Mouse (Mus musculus): ENCODE measurements around the gene Notch4. TPM values are rescaled to one million over a fixed set of nuclear protein-coding genes. Genes with fewer than 3 reads are reported as not detected.

Gene Notch4
- total and polyA plus RNA-seq, 3 experiments: 0.25 TPM; not detected in 2

DNA sequence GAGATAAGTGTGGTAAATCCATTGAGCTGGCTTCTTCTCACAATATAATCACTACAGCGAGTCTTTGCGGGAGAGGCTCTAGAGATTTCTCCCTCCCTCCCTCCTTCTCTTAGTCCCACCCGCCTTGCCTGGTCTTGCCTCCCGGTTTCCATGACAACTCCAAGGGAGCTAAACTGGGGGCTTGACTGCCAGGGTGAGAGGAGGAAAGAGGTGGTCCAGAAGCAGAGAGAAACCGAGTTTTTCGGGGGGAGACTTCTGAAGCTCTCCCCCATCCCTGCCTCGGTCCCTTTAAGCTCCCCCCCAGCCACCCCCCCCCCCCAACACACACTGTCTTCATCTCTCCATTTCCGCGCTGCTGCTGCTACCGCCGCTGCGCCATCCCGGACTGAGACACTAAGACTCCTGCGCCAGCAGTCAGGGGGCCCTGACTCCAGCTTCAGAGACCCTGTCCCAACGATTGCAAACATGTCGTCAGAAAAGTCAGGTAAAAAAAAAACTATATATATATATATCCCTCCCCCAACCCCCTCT lies 65.2 kb downstream of the Notch4 start, which contains the start of gene Prrt1:
TSS of gene Prrt1 (plus strand) at position 313 of the 531 bp plus-strand sequence.
- in situ Hi-C loops (cut with MboI; ENCODE audit: low pct_ligation_motif_present, low pct_unique_long_range_greater_than_20kb, low sequenced_read_pairs) (no loop called here), dilution Hi-C loops (cut with MboI; ENCODE audit: extremely low pct_ligation_motif_present, extremely low pct_unique_long_range_greater_than_20kb, low sequenced_read_pairs) (no loop called here)
- Histone ChIP-seq H3K4me2 (ENCODE audit: insufficient read depth, low read depth, poor library complexity, severe bottlenecking) (no peak within 1 kb of the TSS), H3K27me3 (replicated peaks) (peaks cover 64% of the 10 kb centered on the region), H3K4me1 (ENCODE audit: control insufficient read depth in 1 of 2, insufficient read depth in 2 of 2) (peaks cover 2 to 3% of the 10 kb centered on the region in 2 experiments; a peak in 2 of 4 replicates), H3K27ac (ENCODE audit: insufficient read depth, low read depth) (no peak within 1 kb of the TSS), H3K36me3 (replicated peaks in 1 of 2; ENCODE audit: control insufficient read depth in 1 of 2, insufficient read depth in 1 of 2, low read length in 1 of 2) (no peaks in the 10 kb centered on the region), H3K9ac (ENCODE audit: insufficient read depth, low read depth) (no peak within 1 kb of the TSS), H3K9me3 (replicated peaks; ENCODE audit: low read length) (peaks cover 2% of the 10 kb centered on the region), H3K4me3 (replicated peaks in 1 of 3; ENCODE audit: low read depth in 2 of 3, low read length in 2 of 3, poor library complexity in 1 of 3) (no peak within 1 kb of the TSS), H3K79me2 (replicated peaks; ENCODE audit: control insufficient read depth, extremely low read depth, insufficient read depth, poor library complexity, severe bottlenecking) (no peaks in the 10 kb centered on the region)
- TF ChIP-seq POLR2A (IDR thresholded peaks at IDR 0.05; ENCODE audit: low read depth, low read length) (no peak), MYC (IDR thresholded peaks at IDR 0.05; ENCODE audit: low read depth, low read length) (no peak), GABPA (IDR thresholded peaks at IDR 0.05; ENCODE audit: insufficient replicate concordance, low read depth, low read length) (no peak)
- no peak for DNase-seq (ENCODE audit: extremely low read depth)

- H3K9ac ChIP-seq (ENCODE audit: insufficient read depth, low read depth): no peak overlapping the region
- H3K27ac ChIP-seq (ENCODE audit: insufficient read depth, low read depth): no peak overlapping the region
- DNase-seq (ENCODE audit: extremely low read depth): no peak
- no peak overlapping the region for H3K4me2 ChIP-seq (ENCODE audit: insufficient read depth, low read depth, poor library complexity, severe bottlenecking)
- peaks cover 2 to 3% of the 10 kb centered on the region in 2 experiments; a peak in 2 of 4 replicates for H3K4me1 ChIP-seq (ENCODE audit: control insufficient read depth in 1 of 2, insufficient read depth in 2 of 2)
- H3K27me3 ChIP-seq (replicated peaks): peaks cover 67% of the 10 kb centered on the region
- H3K79me2 ChIP-seq (replicated peaks; ENCODE audit: control insufficient read depth, extremely low read depth, insufficient read depth, poor library complexity, severe bottlenecking): no peaks in the 10 kb centered on the region
- H3K4me3 ChIP-seq (replicated peaks in 1 of 3; ENCODE audit: low read depth in 2 of 3, low read length in 2 of 3, poor library complexity in 1 of 3): no peak overlapping the region
- dilution Hi-C loops (cut with MboI; ENCODE audit: extremely low pct_ligation_motif_present, extremely low pct_unique_long_range_greater_than_20kb, low sequenced_read_pairs) (no loop called here), in situ Hi-C loops (cut with MboI; ENCODE audit: low pct_ligation_motif_present, low pct_unique_long_range_greater_than_20kb, low sequenced_read_pairs) (no loop called here)
- TF ChIP-seq POLR2AphosphoS2 (IDR thresholded peaks at IDR 0.05; ENCODE audit: low read depth, low read length) (no peak), ZC3H11A (IDR thresholded peaks at IDR 0.05; ENCODE audit: low read depth, low read length) (no peak), ZMIZ1 (IDR thresholded peaks at IDR 0.05; ENCODE audit: low read depth, low read length) (no peak), ZNF384 (IDR thresholded peaks at IDR 0.05; ENCODE audit: low read depth, low read length) (no peak), NELFE (IDR thresholded peaks at IDR 0.05; ENCODE audit: low read depth, low read length) (no peak), GABPA (IDR thresholded peaks at IDR 0.05; ENCODE audit: insufficient replicate concordance, low read depth, low read length) (no peak), MYC (IDR thresholded peaks at IDR 0.05; ENCODE audit: low read depth, low read length) (no peak), MXI1 (IDR thresholded peaks at IDR 0.05; ENCODE audit: low read depth, low read length) (no peak), SIN3A (IDR thresholded peaks at IDR 0.05; ENCODE audit: low read length) (no peak), CHD2 (IDR thresholded peaks at IDR 0.05; ENCODE audit: low read length) (no peak), UBTF (IDR thresholded peaks at IDR 0.05; ENCODE audit: low read depth, low read length) (no peak), USF1 (IDR thresholded peaks at IDR 0.05; ENCODE audit: low read depth, low read length) (no peak), BHLHE40 (IDR thresholded peaks at IDR 0.05; ENCODE audit: low read depth, low read length) (no peak), IRF4 (IDR thresholded peaks at IDR 0.05; ENCODE audit: low read depth, low read length) (no peak), CTCF (conservative IDR thresholded peaks at IDR 0.05 in 1 of 2, IDR thresholded peaks at IDR 0.05 in 1 of 2; ENCODE audit: low read depth in 2 of 2, low read length in 2 of 2) (no peak), USF2 (conservative IDR thresholded peaks at IDR 0.05; ENCODE audit: low read depth, low read length) (no peak), TCF12 (IDR thresholded peaks at IDR 0.05; ENCODE audit: low read depth, low read length) (no peak)
- no peaks in the 10 kb centered on the region for H3K36me3 ChIP-seq (replicated peaks in 1 of 2; ENCODE audit: control insufficient read depth in 1 of 2, insufficient read depth in 1 of 2, low read length in 1 of 2)
- peaks cover 2% of the 10 kb centered on the region for H3K9me3 ChIP-seq (replicated peaks; ENCODE audit: low read length)
Observed at GRCm38 (mm10) chr17:34629796-34630603, 65.9 kb downstream of the Notch4 start.
